Mouse (Mus musculus) forebrain, embryonic 14.5 days (tissue): ENCODE measurements around the gene Gm10985. TPM values are rescaled to one million over a fixed set of nuclear protein-coding genes. Genes with fewer than 3 reads are reported as not detected.

Source experiments
- polyA plus RNA-seq: library from polyadenylated mRNA; unstranded; fragments of >200 nt; fragmentation: Nextera tagmentation; extraction: Ambion mirVana; gene quantifications from 2 replicates; pipeline ENCODE4 v1.2.1, GENCODE M21; 2014

The Gm10985 gene
- polyA plus RNA-seq, 1 experiment from 2014 or later = not detected

Other genes starting within 250 kb of the Gm10985 start
- 1.0 and 1.3 TPM in 2 replicates for gene Frem2, start 187.7 kb upstream of the Gm10985 start, polyA plus RNA-seq
- 102 and 106 TPM in 2 replicates for gene Ufm1, start 18.7 kb downstream of the Gm10985 start, polyA plus RNA-seq